Mouse (Mus musculus): Measurements from ENCODE around the gene Pxmp4.

Pxmp4 gene

GRCm38 (mm10) chr2:154613118-154614115, 9.9 kb upstream of the Pxmp4 start, which contains the start of the genes Zfp341 and 4930519P11Rik:
Zfp341 (plus strand) TSS chr2:154613297.
4930519P11Rik (minus strand) TSS chr2:154613437.
- DNase-seq (ENCODE audit: low spot score in 2 of 2), result peak; percentile 89 to 91

DNA sequence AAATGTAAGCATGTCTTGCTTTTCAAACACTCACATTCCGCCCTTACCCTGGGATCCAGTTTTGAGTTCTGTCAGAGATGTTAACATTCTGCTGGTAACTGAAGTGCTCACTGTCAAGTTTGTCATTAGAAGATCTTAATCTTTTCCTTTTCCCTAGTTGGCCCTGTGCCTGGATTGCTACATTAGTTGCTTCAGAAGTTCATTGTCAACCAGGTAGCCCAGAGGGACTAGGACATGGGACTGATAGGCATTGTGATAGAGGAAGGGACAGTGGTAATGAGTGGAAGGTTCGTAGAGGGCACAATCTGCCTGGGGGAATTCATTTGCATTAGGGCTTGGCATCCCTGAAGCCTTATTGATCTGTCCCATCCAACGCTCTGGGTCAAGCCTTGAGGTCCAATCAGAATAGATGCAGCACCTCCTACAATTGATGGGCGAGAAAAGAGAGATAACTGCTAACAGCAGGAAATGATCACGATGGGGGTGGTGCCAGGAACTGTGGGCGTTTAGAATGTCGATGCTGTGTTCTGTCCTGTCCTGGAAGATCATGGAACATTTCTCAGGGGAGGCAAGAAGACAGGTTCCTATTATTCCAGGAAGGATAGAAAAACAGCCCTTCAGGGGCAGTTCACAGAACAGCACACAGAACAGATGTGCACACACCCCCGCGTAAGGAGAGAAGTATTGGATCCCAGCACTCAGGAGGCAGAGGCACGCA, 5.7 kb upstream of the Pxmp4 start:
- DNase-seq (ENCODE audit: low spot score in 2 of 2), result no peak

GRCm38 (mm10) chr2:154606965-154607364, 3.5 kb upstream of the Pxmp4 start:
- DNase-seq (ENCODE audit: low spot score in 2 of 2), result no peak

DNA sequence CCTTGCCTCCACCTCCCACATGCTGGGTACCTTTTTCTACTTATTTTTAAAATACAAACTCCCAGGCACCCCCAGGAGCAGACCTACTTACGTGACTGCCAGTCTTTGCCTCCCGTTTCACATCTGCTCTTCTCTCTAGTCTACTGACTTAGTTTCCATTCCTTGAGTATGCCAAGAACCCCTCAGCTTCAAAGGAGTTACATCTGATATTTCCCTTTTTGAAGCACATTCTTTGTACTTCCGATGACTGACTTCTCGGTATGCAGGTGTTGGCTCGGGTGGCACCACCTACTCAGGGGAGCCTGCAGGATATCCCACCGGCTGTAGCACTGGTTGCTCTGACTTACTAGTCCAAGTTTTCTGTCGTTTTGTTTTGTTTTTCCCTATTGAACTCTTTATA, 648 bp upstream of the Pxmp4 start:
- DNase-seq (ENCODE audit: low spot score in 2 of 2), result no peak

- DNase-seq (ENCODE audit: low spot score in 2 of 2), result no peak
Measured at GRCm38 (mm10) chr2:154603007-154603637, 386 bp downstream of the Pxmp4 start.

- no peak for DNase-seq (ENCODE audit: low spot score in 2 of 2)
Measured at GRCm38 (mm10) chr2:154601324-154601723, 2.2 kb downstream of the Pxmp4 start.

DNA sequence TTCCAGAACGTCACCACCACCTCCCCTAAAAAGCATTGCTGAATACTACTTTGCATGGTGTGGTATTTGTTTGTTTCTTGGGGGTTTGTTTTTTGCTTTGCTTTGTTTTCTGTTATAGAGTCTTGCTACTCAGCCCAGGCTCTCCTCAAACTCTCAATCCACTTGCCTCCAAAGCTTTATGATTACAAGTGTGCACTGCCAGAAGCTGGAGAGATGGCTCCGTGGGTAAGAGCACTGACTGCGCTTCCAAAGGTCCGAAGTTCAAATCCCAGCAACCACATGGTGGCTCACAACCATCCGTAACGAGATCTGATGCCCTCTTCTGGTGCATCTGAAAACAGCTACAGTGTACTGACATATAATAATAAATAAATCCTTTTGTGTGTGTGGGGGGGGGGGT, 2.9 kb downstream of the Pxmp4 start:
- DNase-seq (ENCODE audit: low spot score in 2 of 2), result no peak

- no peak for DNase-seq (ENCODE audit: low spot score in 2 of 2)
Measured at GRCm38 (mm10) chr2:154597399-154597798, 6.1 kb downstream of the Pxmp4 start.

DNA sequence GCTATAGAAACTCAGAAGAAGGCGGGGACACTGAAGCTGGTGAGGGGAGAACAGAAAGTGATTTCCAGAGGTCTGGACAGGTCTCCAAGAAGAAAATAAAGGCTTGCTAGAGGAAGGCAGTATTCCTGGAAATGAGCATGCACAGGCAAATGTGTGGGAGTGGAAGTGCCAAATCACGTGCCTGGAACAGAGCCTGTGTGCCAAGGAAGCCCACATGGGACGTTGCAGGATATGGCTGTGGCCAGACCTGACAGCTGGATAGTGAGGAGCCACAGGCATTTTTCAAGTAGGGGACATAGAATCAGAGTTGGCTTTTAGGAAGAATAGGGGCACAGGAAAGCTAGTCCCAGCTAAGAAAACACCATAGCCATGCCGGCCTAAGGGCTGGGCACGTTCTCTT, 7.7 kb downstream of the Pxmp4 start:
- DNase-seq (ENCODE audit: low spot score in 2 of 2), result no peak

DNA sequence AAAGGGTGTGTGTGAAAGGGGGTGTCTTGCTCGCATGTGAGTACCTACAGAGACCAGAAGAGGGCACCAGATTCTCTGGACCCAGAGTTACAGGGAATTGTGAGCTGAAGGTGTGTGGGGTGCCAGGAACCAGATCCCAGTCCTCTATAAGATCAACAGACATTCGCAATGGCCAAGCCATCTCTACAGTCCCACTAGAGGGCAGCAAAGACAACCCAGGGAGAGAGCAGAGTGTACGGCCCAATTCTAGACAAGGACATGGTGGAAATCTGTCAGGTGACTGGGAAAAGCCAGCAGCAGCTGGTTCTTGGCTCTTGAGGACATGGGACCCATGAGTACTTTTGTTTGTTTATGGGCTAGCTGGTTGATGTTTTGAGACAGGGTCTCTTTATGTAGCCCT, 10.5 kb downstream of the Pxmp4 start:
- DNase-seq (ENCODE audit: low spot score in 2 of 2), result peak in 1 of 2 experiments; percentile 53

DNA sequence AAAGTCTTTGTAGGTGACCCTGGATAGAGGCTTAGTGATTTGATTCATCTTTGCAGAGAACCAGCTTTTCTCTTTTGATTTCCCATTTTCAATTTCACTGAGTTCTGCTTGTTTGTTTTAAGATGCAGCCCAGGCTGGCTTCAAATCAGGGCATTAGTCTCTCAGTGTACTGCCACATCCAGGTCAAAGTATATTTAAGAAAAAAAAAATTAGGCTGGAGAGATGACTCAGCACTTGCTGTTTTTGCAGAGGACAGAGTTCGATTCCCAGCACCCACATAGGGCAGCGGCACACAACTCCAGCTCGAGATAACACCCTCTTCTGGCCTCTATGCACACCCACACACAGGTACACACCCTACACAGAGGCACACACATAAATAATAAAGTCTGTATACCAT, 12.3 kb downstream of the Pxmp4 start:
- no peak for DNase-seq (ENCODE audit: low spot score in 2 of 2)

DNA sequence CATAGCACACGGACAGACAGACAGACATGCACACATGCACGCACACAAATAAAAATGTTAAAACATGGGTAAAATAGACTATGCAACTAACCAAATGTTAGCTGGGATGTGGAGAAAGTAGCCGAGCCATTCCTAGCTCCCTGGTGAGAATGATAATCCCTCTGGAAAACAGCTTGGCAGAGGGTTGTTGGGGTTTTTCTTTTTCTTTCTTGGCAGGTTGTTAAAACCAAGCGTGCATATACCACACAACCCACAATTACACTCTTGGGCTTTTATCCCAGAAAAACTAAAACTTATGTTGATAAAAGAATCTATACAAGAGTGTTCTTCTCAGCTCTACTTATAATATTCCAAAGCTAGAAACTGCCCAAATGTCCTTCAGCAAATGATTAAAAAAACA, 14.5 kb downstream of the Pxmp4 start:
- DNase-seq (ENCODE audit: low spot score in 2 of 2), result no peak

DNA sequence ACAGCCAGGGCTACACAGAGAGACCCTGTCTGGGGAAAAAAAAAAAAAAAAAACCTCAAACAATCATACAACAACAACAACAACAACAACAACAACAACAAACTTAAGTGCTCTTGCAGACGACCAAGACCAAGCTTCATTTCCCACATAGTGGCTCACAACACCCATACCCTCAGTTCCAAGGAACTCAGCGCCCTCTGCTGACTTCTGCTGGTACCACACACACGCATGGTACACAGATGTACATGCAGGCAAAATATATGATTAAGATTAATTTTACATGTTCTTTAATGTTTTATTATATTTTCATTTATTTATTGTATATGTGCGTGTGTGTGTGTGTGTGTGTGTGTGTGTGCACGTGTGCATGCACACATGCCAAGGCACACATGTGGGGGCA, 17.1 kb downstream of the Pxmp4 start:
- DNase-seq (ENCODE audit: low spot score in 2 of 2), result peak; percentile 38 to 80

- DNase-seq (ENCODE audit: low spot score in 2 of 2), result no peak
Measured at GRCm38 (mm10) chr2:154584931-154585601, 18.4 kb downstream of the Pxmp4 start.

- no peak for DNase-seq (ENCODE audit: low spot score in 2 of 2)
Measured at GRCm38 (mm10) chr2:154583906-154584872, 19.3 kb downstream of the Pxmp4 start.

DNA sequence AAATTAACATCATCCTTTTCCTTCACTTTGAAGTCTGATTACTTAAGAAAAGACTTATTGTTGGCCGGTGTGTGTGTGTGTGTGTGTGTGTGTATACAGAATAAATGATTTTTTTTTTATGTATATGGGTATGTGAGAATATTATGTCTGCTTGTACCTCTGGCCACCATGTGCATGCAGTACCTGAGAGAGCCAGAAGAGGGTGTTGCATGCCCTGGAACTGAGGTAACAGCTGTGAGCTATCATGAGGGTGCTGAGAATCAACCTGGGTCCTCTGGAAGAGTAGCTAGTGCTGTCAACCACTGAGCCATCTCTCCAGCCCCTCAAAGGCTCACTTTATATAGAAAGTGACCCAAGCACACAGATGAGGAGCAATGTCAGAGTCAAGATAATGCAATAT, 22.1 kb downstream of the Pxmp4 start:
- DNase-seq (ENCODE audit: low spot score in 2 of 2), result no peak

DNA sequence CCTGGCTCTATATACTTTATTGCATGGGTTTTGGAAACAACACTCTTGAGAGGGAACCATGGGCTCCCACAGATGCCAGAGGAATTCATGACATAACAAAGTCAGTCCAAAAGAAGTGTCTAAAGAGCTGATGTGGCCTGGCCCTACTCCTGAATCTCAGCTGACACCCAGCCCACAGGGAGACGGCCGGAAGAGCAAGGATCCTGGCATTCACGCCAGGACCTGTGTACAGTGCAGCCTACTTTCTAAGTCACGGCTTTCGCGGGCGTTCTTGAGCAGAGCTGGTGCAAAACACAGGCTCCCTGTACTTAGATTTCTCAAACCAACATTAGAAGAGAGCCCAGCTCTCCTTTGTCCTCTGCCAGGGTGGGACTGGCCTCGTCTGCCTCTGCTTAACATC, 22.9 kb downstream of the Pxmp4 start:
- DNase-seq (ENCODE audit: low spot score in 2 of 2), result no peak

- no peak for DNase-seq (ENCODE audit: low spot score in 2 of 2)
Measured at GRCm38 (mm10) chr2:154577744-154578067, 25.8 kb downstream of the Pxmp4 start.

- DNase-seq (ENCODE audit: low spot score in 2 of 2), result no peak
Measured at GRCm38 (mm10) chr2:154576876-154577743, 26.4 kb downstream of the Pxmp4 start.

DNA sequence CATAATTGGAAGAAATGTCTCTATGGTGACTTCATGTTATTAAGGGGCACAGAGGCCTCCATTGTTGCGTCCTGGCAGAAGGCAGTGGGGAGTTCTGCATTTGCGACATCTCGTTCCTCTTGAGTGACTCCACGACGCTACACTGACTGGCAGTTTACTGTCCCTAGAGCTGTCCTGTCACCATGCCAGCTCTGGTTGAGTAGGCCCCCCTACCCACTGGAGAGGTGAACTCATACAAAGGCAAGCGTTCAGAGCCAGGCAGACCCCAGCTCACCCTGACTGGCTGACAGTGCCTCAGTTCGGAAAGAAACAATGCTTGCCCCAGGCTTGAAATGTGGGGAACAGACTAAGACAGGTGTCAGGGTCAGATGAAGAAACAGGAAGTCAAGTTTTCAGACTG, 29.2 kb downstream of the Pxmp4 start:
- peak; percentile 28 to 57 for DNase-seq (ENCODE audit: low spot score in 2 of 2)

Data from spleen, postnatal 10 days (tissue).